Comparison of ENCODE assay signal across 12 mouse cellular contexts in genomic region chr12:112870775-112871174, GRCm38 (mm10). TPM values are rescaled to one million over a fixed set of nuclear protein-coding genes. Genes with fewer than 3 reads are reported as not detected.
DNase-seq lines count a peak whose midpoint lies in the region; ATAC-seq and TF ChIP-seq lines count a peak whose summit lies in the region.
"Had no signal": no experiment of that assay in that cellular context is flagged by ENCODE, and none has a peak within 500 bp of the region (broad histone marks: within the 10 kb centered on the region; RNA-seq: fewer than 3 reads in every experiment).

No protein-coding gene starts in this region.

- WGBS in hindbrain, embryonic 10.5 days: 48% methylated on average over 13 of the region's 13 CpGs
- WGBS in hindbrain, embryonic 13.5 days: 51% methylated on average over 13 of the region's 13 CpGs
- WGBS in intestine, embryonic 15.5 days: 46% methylated on average over 13 of the region's 13 CpGs
- 43% methylated on average over 13 of the region's 13 CpGs for WGBS in stomach, postnatal 0 days

- no peaks in the 10 kb centered on the region for H3K9me3 ChIP-seq in hindbrain, embryonic 10.5 days
- H3K9me3 ChIP-seq in hindbrain, embryonic 13.5 days: no peaks in the 10 kb centered on the region
- H3K9me3 ChIP-seq in MEL (replicated peaks; ENCODE audit: insufficient read depth, low read length): no peaks in the 10 kb centered on the region
- H3K9me3 ChIP-seq in intestine, embryonic 15.5 days: no peaks in the 10 kb centered on the region
- no peaks in the 10 kb centered on the region for H3K9me3 ChIP-seq in stomach, postnatal 0 days (ENCODE audit: control insufficient read depth, low read length)
- H3K9me3 ChIP-seq: heart, embryonic 15.5 days; neural tube, embryonic 13.5 days had no signal

- no peak overlapping the region for H3K4me3 ChIP-seq in hindbrain, embryonic 10.5 days
- no peak overlapping the region for H3K4me3 ChIP-seq in hindbrain, embryonic 13.5 days
- peak overlapping the region in 1 of 2 experiments; percentile 1; a peak in 1 of 4 replicates for H3K4me3 ChIP-seq in MEL (ENCODE audit: control insufficient read depth in 1 of 2, insufficient read depth in 1 of 2, low read depth in 2 of 2, low read length in 2 of 2)
- no peak overlapping the region for H3K4me3 ChIP-seq in intestine, embryonic 15.5 days (replicated peaks)
- no peak overlapping the region for H3K4me3 ChIP-seq in stomach, postnatal 0 days (ENCODE audit: low read depth, low read length)
- H3K4me3 ChIP-seq: heart, embryonic 15.5 days; neural tube, embryonic 13.5 days had no signal

- no peak overlapping the region for H3K9ac ChIP-seq in hindbrain, embryonic 13.5 days
- H3K9ac ChIP-seq in MEL (ENCODE audit: control insufficient read depth, low read depth, low read length, poor library complexity, severe bottlenecking): peak overlapping the region; percentile 18
- no peak overlapping the region for H3K9ac ChIP-seq in intestine, embryonic 15.5 days
- H3K9ac ChIP-seq in stomach, postnatal 0 days (ENCODE audit: low read length): no peak overlapping the region
- H3K9ac ChIP-seq: heart, embryonic 15.5 days; neural tube, embryonic 13.5 days had no signal

- H3K4me1 ChIP-seq in hindbrain, embryonic 10.5 days (replicated peaks): peaks cover 49% of the 10 kb centered on the region
- H3K4me1 ChIP-seq in hindbrain, embryonic 13.5 days (replicated peaks): peaks cover 20% of the 10 kb centered on the region
- H3K4me1 ChIP-seq in MEL (ENCODE audit: control insufficient read depth in 1 of 2, insufficient read depth in 2 of 2, low read length in 2 of 2): peaks cover 6 to 20% of the 10 kb centered on the region in 2 experiments
- H3K4me1 ChIP-seq in intestine, embryonic 15.5 days (replicated peaks): peaks cover 26% of the 10 kb centered on the region
- H3K4me1 ChIP-seq in stomach, postnatal 0 days (replicated peaks; ENCODE audit: control insufficient read depth, insufficient read depth): no peaks in the 10 kb centered on the region

- no peak for TF ChIP-seq POLR2A in MEL (IDR thresholded peaks at IDR 0.05; ENCODE audit: control insufficient read depth in 1 of 2, insufficient read depth in 1 of 2, low read depth in 1 of 2, low read length in 2 of 2, poor library complexity in 1 of 2)

- H3K79me2 ChIP-seq in MEL (ENCODE audit: control insufficient read depth, insufficient read depth, low read length, poor library complexity): no peaks in the 10 kb centered on the region

- no peak for TF ChIP-seq CTCF in MEL (IDR thresholded peaks at IDR 0.05 in 2 of 3, conservative IDR thresholded peaks at IDR 0.05 in 1 of 3; ENCODE audit: control insufficient read depth in 1 of 3, insufficient read depth in 1 of 3, low read depth in 2 of 3, low read length in 3 of 3, poor library complexity in 1 of 3, severe bottlenecking in 1 of 3)
- TF ChIP-seq CTCF in stomach, postnatal 0 days (IDR thresholded peaks at IDR 0.05; ENCODE audit: low read depth): no peak

- no peak for TF ChIP-seq RAD21 in MEL (IDR thresholded peaks at IDR 0.05; ENCODE audit: low read depth, low read length)

- DNase-seq in hindbrain, embryonic 10.5 days (ENCODE audit: low spot score): no peak
- peak; percentile 83 for DNase-seq in MEL (ENCODE audit: low read depth, low spot score)
- DNase-seq in stomach, postnatal 0 days (ENCODE audit: low spot score): peak; percentile 50
- no peak for DNase-seq in cerebellum, adult 11 months
- DNase-seq in ovary, postnatal 10 days (ENCODE audit: low spot score): no peak
- DNase-seq in gastrocnemius, adult 8-10 months (ENCODE audit: low spot score in 2 of 2): no peak
- DNase-seq: kidney, adult 18-20 months had no signal

- no peak for TF ChIP-seq EP300 in MEL (IDR thresholded peaks at IDR 0.05; ENCODE audit: low read depth in 1 of 2, low read length in 2 of 2)
- no peak for TF ChIP-seq EP300 in stomach, postnatal 0 days (optimal IDR thresholded peaks at IDR 0.05)

- H3K27ac ChIP-seq in hindbrain, embryonic 10.5 days: peak overlapping the region; percentile 29; the same call in 1 of the 2 replicates
- no peak overlapping the region for H3K27ac ChIP-seq in hindbrain, embryonic 13.5 days
- no peak overlapping the region for H3K27ac ChIP-seq in MEL (ENCODE audit: control insufficient read depth, low read depth, low read length)
- H3K27ac ChIP-seq in intestine, embryonic 15.5 days: no peak overlapping the region; the same call in 1 of the 2 replicates
- H3K27ac ChIP-seq in stomach, postnatal 0 days (replicated peaks): no peak overlapping the region
- H3K27ac ChIP-seq: heart, embryonic 15.5 days; neural tube, embryonic 13.5 days had no signal

- no peaks in the 10 kb centered on the region for H3K36me3 ChIP-seq in hindbrain, embryonic 10.5 days
- no peaks in the 10 kb centered on the region for H3K36me3 ChIP-seq in hindbrain, embryonic 13.5 days
- peaks cover 0 to 5% of the 10 kb centered on the region in 2 experiments; a peak in 1 of 4 replicates for H3K36me3 ChIP-seq in MEL (ENCODE audit: control insufficient read depth in 1 of 2, insufficient read depth in 2 of 2, low read length in 2 of 2)
- H3K36me3 ChIP-seq in intestine, embryonic 15.5 days: no peaks in the 10 kb centered on the region
- no peaks in the 10 kb centered on the region for H3K36me3 ChIP-seq in stomach, postnatal 0 days (ENCODE audit: control insufficient read depth, insufficient read depth, low read length)
- H3K36me3 ChIP-seq: heart, embryonic 15.5 days; neural tube, embryonic 13.5 days had no signal

- H3K27me3 ChIP-seq in hindbrain, embryonic 10.5 days (ENCODE audit: insufficient read depth, poor library complexity, severe bottlenecking): peaks cover 70% of the 10 kb centered on the region
- H3K27me3 ChIP-seq in hindbrain, embryonic 13.5 days: peaks cover 59% of the 10 kb centered on the region
- no peaks in the 10 kb centered on the region for H3K27me3 ChIP-seq in MEL (ENCODE audit: control insufficient read depth in 1 of 2, insufficient read depth in 2 of 2, low read length in 2 of 2)
- H3K27me3 ChIP-seq in intestine, embryonic 15.5 days (replicated peaks): peaks cover 20% of the 10 kb centered on the region
- 0 out of 2 replicates have a peak, but pooled peaks cover 2% of the 10 kb centered on the region for H3K27me3 ChIP-seq in stomach, postnatal 0 days (ENCODE audit: control insufficient read depth, insufficient read depth, low read length)

- no peak for ATAC-seq in hindbrain, embryonic 13.5 days (ENCODE audit: low FRiP score)
- ATAC-seq in intestine, embryonic 15.5 days: peak; percentile 28
- ATAC-seq in stomach, postnatal 0 days (ENCODE audit: low FRiP score, low TSS enrichment): peak; percentile 36

- H3K4me2 ChIP-seq in hindbrain, embryonic 13.5 days: no peak overlapping the region
- H3K4me2 ChIP-seq in intestine, embryonic 15.5 days (replicated peaks): 0 out of 2 replicates have a peak overlapping the region, but pooled peaks have one; percentile 4
- H3K4me2 ChIP-seq in stomach, postnatal 0 days (replicated peaks; ENCODE audit: low read depth): no peak overlapping the region
- H3K4me2 ChIP-seq: heart, embryonic 15.5 days; neural tube, embryonic 13.5 days had no signal

TF ChIP-seq in MEL, 35 proteins besides CTCF, POLR2A, EP300 and RAD21 (continues in another document):
- TF ChIP-seq ZMIZ1 (IDR thresholded peaks at IDR 0.05; ENCODE audit: low read depth, low read length): no peak
- 0 out of 2 replicates have a peak, but pooled peaks have one; percentile 29 for TF ChIP-seq RCOR1 (IDR thresholded peaks at IDR 0.05; ENCODE audit: low read depth, low read length)
- no peak for TF ChIP-seq POLR2AphosphoS5 (IDR thresholded peaks at IDR 0.05; ENCODE audit: borderline replicate concordance, low read depth, low read length)
- 0 out of 2 replicates have a peak, but pooled peaks have one; percentile 28 for TF ChIP-seq TCF12 (IDR thresholded peaks at IDR 0.05; ENCODE audit: low read depth, low read length)
- no peak for TF ChIP-seq SMC3 (IDR thresholded peaks at IDR 0.05; ENCODE audit: low read depth, low read length)
- no peak for TF ChIP-seq MEF2A (IDR thresholded peaks at IDR 0.05; ENCODE audit: extremely low read depth, insufficient replicate concordance, low read depth, low read length, poor library complexity, severe bottlenecking)
- TF ChIP-seq HCFC1 (IDR thresholded peaks at IDR 0.05; ENCODE audit: low read depth, low read length): 0 out of 2 replicates have a peak, but pooled peaks have one; percentile 28
- TF ChIP-seq TAL1 (IDR thresholded peaks at IDR 0.05; ENCODE audit: low read length): no peak

RNA-seq across cellular contexts. Expression of gene Gpr132, which starts 2.7 kb away (rescaled TPM):
- polyA plus RNA-seq in hindbrain, embryonic 10.5 days (2016; fragmentation: Nextera tagmentation; extraction: Ambion mirVana): 0.06 and 0.08 TPM in 2 replicates
- polyA plus RNA-seq in hindbrain, embryonic 13.5 days (2015; fragmentation: Nextera tagmentation; extraction: Ambion mirVana): not detected in 2 replicates
- total RNA-seq in MEL (2012; rRNA removed): 6.5 and 6.8 TPM in 2 replicates
- 1 to 10 TPM in 1 of 2 experiments, not detected in 1; 5.4 TPM for polyA plus RNA-seq in MEL (2012; ENCODE audit: insufficient read depth in 1 of 2, insufficient read length in 2 of 2, low read depth in 1 of 2, low replicate concordance in 2 of 2, missing spikeins in 1 of 2)
- 0.24 and 0.40 TPM in 2 replicates for polyA plus RNA-seq in intestine, embryonic 15.5 days (2015; fragmentation: Nextera tagmentation; extraction: Ambion mirVana)
- polyA plus RNA-seq in stomach, postnatal 0 days (2015; fragmentation: Nextera tagmentation; extraction: Ambion mirVana): 0.10 and 0.11 TPM in 2 replicates
- total RNA-seq in gastrocnemius, adult 8-10 months (2022): not detected
- total RNA-seq: layer of hippocampus, postnatal 10 days had no signal
- polyA plus RNA-seq: neural tube, embryonic 13.5 days had no signal

RNA-seq across cellular contexts. Expression of gene Cdca4, which starts 41.6 kb away (rescaled TPM):
- polyA plus RNA-seq in hindbrain, embryonic 10.5 days (2016; fragmentation: Nextera tagmentation; extraction: Ambion mirVana): 176 and 179 TPM in 2 replicates
- polyA plus RNA-seq in hindbrain, embryonic 13.5 days (2015; fragmentation: Nextera tagmentation; extraction: Ambion mirVana): 55.3 and 60.5 TPM in 2 replicates
- 245 and 279 TPM in 2 replicates for total RNA-seq in MEL (2012; rRNA removed)
- 100 to 1,000 TPM in 1 of 2 experiments, not detected in 1; 274 TPM for polyA plus RNA-seq in MEL (2012; ENCODE audit: insufficient read depth in 1 of 2, insufficient read length in 2 of 2, low read depth in 1 of 2, low replicate concordance in 2 of 2, missing spikeins in 1 of 2)
- 87.6 and 88.0 TPM in 2 replicates for polyA plus RNA-seq in intestine, embryonic 15.5 days (2015; fragmentation: Nextera tagmentation; extraction: Ambion mirVana)
- 37.5 and 41.6 TPM in 2 replicates for polyA plus RNA-seq in stomach, postnatal 0 days (2015; fragmentation: Nextera tagmentation; extraction: Ambion mirVana)
- 1 to 10 TPM; 1.9 to 2.8 (median 2.5) TPM for total RNA-seq in gastrocnemius, adult 8-10 months (2022)

RNA-seq across cellular contexts. Expression of gene Jag2, which starts 58.8 kb away (rescaled TPM):
- polyA plus RNA-seq in hindbrain, embryonic 10.5 days (2016; fragmentation: Nextera tagmentation; extraction: Ambion mirVana): 4.7 and 4.8 TPM in 2 replicates
- polyA plus RNA-seq in hindbrain, embryonic 13.5 days (2015; fragmentation: Nextera tagmentation; extraction: Ambion mirVana): 8.4 and 10.7 TPM in 2 replicates
- 0.75 and 1.0 TPM in 2 replicates for total RNA-seq in MEL (2012; rRNA removed)
- polyA plus RNA-seq in MEL (2012; ENCODE audit: insufficient read depth in 1 of 2, insufficient read length in 2 of 2, low read depth in 1 of 2, low replicate concordance in 2 of 2, missing spikeins in 1 of 2): 1 to 10 TPM in 1 of 2 experiments, not detected in 1; 3.9 TPM
- 3.7 and 4.1 TPM in 2 replicates for polyA plus RNA-seq in intestine, embryonic 15.5 days (2015; fragmentation: Nextera tagmentation; extraction: Ambion mirVana)
- 3.2 and 4.5 TPM in 2 replicates for polyA plus RNA-seq in stomach, postnatal 0 days (2015; fragmentation: Nextera tagmentation; extraction: Ambion mirVana)
- 10 to 100 TPM; 22.3 to 31.0 (median 26.7) TPM for total RNA-seq in gastrocnemius, adult 8-10 months (2022)

Comparison
In these comparisons a context has a peak if more than half of its experiments do, and no peak if none do; other contexts are left out.
1. DNase-seq: peak in MEL (single experiment) and stomach, postnatal 0 days (single experiment); none in hindbrain, embryonic 10.5 days (single experiment), cerebellum, adult 11 months (single experiment), ovary, postnatal 10 days (single experiment) and gastrocnemius, adult 8-10 months (0 of 2).